Mouse (Mus musculus): ENCODE measurements around the gene E130311K13Rik. TPM values are rescaled to one million over a fixed set of nuclear protein-coding genes. Genes with fewer than 3 reads are reported as not detected.
A peak's percentile ranks its signal among the peaks of the same experiment; 100 is the strongest.

Gene E130311K13Rik
- total RNA-seq (2021), result 10 to 100 TPM; 12.5 to 13.4 TPM

- peak; percentile 87 to 89 for DNase-seq
Observed at GRCm38 (mm10) chr3:63928878-63929859, at the start of gene E130311K13Rik. E130311K13Rik (minus strand) TSS chr3:63929472.

DNA sequence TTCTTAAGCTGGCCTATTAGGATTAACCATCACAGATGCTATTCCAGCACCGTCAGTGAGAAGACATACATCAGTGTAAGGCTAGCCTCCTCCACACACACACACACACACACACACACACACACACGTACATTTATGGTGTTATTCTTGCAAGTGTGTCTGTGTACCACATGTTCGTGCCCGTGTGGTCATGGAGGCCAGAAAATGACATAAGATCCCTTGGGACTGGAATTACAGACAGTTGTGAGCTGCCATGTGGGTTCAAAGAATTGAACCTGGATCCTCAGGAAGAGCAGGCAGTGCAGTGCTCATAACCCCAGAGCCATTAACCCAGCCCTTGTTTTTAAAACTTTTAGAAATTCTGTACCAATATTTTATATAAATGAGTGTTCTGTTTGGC, 48.6 kb upstream of the E130311K13Rik start:
- no peak for DNase-seq

- peak; percentile 89 for DNase-seq
Observed at GRCm38 (mm10) chr3:63975955-63976908, 47.0 kb upstream of the E130311K13Rik start, which contains the start of gene Gmps. Gmps (plus strand) TSS chr3:63976106.

GRCm38 (mm10) chr3:63965929-63966328, 36.7 kb upstream of the E130311K13Rik start:
- DNase-seq, result no peak

DNA sequence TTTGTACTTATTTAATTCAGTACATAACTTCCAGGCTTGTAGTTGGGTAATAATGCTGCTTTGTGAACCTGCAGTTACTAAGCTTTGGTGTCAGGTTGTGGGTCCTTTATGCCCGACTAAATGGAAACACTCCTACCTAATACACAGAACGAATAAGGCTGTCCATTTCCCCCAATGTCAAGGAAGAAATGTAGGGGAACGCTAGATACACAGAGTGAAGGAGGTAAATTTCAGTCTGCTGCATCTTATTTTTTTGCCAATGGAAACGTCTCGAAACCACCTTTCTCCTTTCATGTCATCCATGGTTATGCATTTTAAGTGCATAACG, 35.6 kb upstream of the E130311K13Rik start:
- DNase-seq, result no peak

GRCm38 (mm10) chr3:63964100-63964921, 35.0 kb upstream of the E130311K13Rik start, which contains the start of gene Slc33a1:
Slc33a1 (minus strand) TSS chr3:63964768.
- DNase-seq, result peak; percentile 98 to 99

GRCm38 (mm10) chr3:63963421-63964099, 34.3 kb upstream of the E130311K13Rik start:
- no peak for DNase-seq

DNA sequence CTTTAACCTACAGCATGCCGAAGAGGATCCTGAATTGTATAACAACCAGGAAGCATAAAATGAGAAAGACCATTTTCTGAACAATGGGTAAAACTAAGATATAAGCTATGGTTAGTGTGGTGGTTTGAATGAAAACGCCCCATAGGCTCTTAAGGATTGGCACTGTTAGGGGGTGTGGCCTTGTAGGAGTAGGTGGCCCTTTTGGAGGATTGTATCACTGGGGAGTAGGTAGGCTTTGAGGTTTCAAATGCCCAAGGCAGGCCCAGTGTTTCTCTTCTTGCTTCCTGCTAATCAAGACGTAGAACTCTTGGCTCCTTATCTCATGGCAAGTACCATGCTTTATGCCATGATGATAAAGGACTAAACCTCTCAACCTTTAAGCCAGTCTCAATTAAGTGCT, 20.6 kb upstream of the E130311K13Rik start:
- no peak for DNase-seq

DNA sequence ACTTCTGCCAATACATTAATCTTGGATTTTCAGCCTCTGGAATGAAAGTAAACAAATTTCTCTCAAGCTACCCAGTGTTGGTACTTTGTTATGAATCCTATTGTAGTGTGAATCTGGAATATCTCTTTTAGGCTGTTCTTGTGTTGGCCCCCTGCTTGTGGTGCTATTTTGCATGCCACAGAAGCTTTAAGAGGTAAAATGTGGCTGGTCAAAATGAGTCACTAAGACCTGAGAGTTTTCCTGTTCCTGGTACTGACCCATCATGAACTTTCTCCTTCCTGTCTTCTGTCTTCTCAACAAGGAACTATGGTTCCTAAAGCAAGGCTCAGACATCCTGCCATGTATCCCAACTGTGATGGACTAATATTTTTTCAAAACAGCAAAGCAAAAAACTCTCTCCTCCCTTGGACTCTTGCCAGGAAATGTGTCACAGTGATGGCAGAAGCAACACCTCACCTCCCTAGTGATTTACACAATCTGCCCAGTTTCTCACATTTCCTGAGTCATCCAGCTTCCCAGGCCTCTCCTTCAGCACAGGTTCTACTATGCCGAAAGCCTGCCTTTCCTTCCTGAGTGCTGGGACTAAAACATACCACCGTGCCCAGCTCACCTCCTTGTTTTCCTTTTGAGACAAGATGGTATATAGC, 12.1 kb upstream of the E130311K13Rik start:
- peak in 1 of 2 experiments; percentile 17 for DNase-seq

GRCm38 (mm10) chr3:63938928-63939327, 9.7 kb upstream of the E130311K13Rik start:
- no peak for DNase-seq

GRCm38 (mm10) chr3:63919634-63920033, 9.6 kb downstream of the E130311K13Rik start:
- DNase-seq, result no peak

DNA sequence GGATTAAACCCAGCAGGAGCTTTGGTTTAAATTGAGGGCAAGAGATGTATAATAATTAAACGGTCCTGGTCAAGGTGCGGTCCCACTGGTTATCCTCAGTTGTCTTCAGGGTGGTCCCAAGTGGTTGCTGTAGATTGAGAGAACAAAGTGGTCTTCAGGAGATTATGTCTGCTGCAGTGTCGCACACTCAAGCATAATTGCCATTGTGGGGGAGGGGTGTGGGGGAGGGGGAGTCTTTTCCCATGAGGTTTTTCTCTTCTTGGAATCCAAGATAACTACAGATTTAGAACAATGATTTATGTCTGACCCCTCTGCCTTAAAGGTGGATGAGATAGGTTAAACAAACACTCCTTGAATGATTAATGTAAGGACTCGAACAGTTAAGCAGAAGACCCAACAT, 19.0 kb downstream of the E130311K13Rik start:
- no peak for DNase-seq

GRCm38 (mm10) chr3:63905241-63905640, 24.0 kb downstream of the E130311K13Rik start:
- no peak for DNase-seq

DNA sequence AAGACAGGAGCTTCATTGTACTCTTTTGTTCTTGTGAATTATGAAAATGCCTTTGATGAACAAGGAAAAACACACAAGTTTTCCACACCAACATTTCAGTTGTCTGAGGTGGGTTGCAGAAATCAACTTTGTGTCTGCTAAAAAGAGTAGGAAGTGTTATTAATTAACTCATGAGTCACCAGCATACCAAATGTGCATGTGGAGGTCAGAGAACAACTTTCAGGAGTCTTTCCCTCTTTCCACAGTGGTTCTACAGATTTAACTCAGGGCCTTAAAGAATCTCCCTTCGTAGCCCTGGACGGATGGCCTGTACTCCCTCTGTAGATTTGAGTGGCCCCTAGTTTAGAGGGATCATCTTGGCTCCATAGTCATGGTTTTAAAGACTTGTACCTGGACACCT, 25.1 kb downstream of the E130311K13Rik start:
- no peak for DNase-seq

- DNase-seq, result peak; percentile 15 to 22
Observed at GRCm38 (mm10) chr3:63900021-63900571, 29.2 kb downstream of the E130311K13Rik start.

DNA sequence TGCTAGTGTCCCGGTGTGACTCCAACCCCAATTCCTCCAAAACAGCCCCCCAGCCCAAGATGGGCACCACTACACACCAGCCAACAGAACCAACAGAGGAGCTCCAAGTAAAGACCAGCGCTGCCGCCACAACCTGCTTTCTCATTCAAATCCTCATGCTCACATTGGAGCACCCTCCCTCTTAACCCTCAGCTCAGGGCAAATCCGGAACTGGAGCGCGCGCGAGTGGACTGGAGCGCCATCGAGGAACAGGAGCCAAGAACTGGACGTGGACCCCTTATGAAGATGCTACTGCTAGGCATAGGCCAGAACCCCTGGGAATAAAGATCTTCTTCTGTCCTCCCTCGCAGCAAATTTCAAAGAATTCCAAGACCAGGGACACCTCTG, 30.0 kb downstream of the E130311K13Rik start, which contains the start of gene Plch1:
TSS of gene Plch1 (minus strand) at position 164 of the 387 bp plus-strand sequence.
- peak; percentile 8 to 21 for DNase-seq

DNA sequence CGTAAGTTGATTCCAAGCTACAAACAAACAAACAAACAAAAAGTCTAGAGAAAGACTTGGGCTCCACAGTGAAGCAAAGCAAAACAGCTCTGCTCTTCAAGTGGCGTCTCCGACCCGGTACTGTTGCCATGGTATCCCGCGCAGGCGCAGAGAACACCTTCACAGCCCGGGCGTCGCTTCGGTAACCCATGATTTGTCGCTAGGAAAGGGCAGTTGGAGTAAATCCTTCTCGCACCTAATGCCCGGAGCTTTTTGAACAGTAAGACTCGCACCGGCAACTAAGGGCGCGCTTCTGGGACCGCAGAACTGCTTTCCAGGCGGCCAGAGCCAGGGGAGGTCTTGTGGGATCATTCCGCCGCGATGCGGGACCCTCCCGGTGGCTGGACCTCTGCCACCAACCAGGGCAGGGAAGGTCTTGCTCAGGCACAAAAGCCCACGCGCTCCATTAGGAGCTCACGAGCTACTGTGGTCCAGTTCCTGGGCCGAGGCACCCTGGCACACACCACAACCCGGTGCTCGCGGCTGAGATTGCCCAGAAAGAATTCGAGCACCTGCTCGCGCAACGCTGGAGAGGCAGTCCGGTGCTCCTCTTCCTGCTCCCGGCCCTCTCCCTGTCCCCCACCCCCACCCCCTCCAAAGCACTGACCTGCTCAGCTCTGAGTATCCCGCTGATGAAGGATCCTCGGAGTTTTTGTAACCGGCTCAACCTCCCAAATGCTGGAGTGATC, 30.5 kb downstream of the E130311K13Rik start:
- peak; percentile 80 to 84 for DNase-seq

DNA sequence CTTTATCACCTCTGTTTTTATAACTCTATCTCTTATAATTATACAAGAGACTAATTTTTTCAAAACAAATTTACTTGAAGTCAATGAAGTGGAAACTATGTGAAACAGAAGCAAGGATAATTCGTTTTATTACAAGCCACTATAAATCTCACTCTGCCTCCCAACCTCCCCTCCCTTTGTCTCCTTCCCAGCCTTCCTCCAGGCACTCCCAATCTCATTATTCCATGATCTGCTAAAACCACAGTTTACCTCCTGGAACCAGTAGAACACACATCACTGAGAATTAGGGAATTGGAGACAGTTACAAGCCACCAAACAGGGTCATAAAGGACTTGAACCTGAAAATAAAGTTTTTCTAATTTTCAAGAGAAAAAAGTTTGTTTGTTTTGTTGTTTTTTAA, 32.1 kb downstream of the E130311K13Rik start:
- no peak for DNase-seq

- no peak for DNase-seq
Observed at GRCm38 (mm10) chr3:63896303-63896702, 33.0 kb downstream of the E130311K13Rik start.

GRCm38 (mm10) chr3:63895786-63896185, 33.5 kb downstream of the E130311K13Rik start:
- DNase-seq, result no peak
